Mouse (Mus musculus) heart, embryonic 16.5 days (tissue): ENCODE data around the gene Frrs1l. TPM values are rescaled to one million over a fixed set of nuclear protein-coding genes. Genes with fewer than 3 reads are reported as not detected.

Source experiments
- ATAC-seq: fragments of 200-750 bp; cut with Nextera tagmentation; replicated peaks from 2 replicates; pipeline ENCODE4 v1.8.0; 2017; ENCODE audit warnings: moderate number of reproducible peaks; ENCODE audit not compliant: insufficient read depth, low FRiP score; ENCODE audit errors: extremely low read depth
- H3K27ac ChIP-seq: fragments of 300-500 bp; sonication (generic); 2 replicates; pipeline ENCODE4 v1.5.1; 2014; ENCODE audit warnings: mild to moderate bottlenecking, low read length, control low read depth, moderate library complexity
- H3K27me3 ChIP-seq: fragments of 300-500 bp; sonication (generic); 2 replicates; pipeline ENCODE4 v1.6.1; 2014; ENCODE audit warnings: low read length, mixed read lengths; ENCODE audit not compliant: control insufficient read depth, insufficient read depth
- H3K36me3 ChIP-seq: fragments of 300-500 bp; sonication (generic); 2 replicates; pipeline ENCODE4 v1.6.1; 2014; ENCODE audit not compliant: control insufficient read depth, insufficient read depth
- H3K4me1 ChIP-seq: fragments of 300-500 bp; sonication (generic); 2 replicates; pipeline ENCODE4 v1.6.1; 2014; ENCODE audit warnings: low read length, mixed read lengths; ENCODE audit not compliant: control insufficient read depth, insufficient read depth
- H3K4me2 ChIP-seq: fragments of 300-500 bp; sonication (generic); 2 replicates; pipeline ENCODE4 v1.6.1; 2014; ENCODE audit warnings: low read depth, mild to moderate bottlenecking, control low read depth, low read length
- H3K4me3 ChIP-seq: fragments of 300-500 bp; sonication (generic); 2 replicates; pipeline ENCODE4 v1.5.1; 2014; ENCODE audit warnings: mild to moderate bottlenecking, control low read depth, low read length
- H3K9ac ChIP-seq: fragments of 300-500 bp; sonication (generic); 2 replicates; pipeline ENCODE4 v1.6.1; 2014; ENCODE audit warnings: low read length, control low read depth
- H3K9me3 ChIP-seq: fragments of 300-500 bp; sonication (generic); replicated peaks from 2 replicates; pipeline ENCODE4 v1.6.1; 2016; ENCODE audit warnings: low read length; ENCODE audit not compliant: control insufficient read depth
- WGBS: fragments of 180-500 bp; shearing (Covaris S2); extraction: QIAGEN DNeasy Blood & Tissue Kit; methylation state at CpG from one replicate; pipeline ENCODE4 v1.1.7; 2014; 5-methylcytosine and 5-hydroxymethylcytosine counted together
- polyA plus RNA-seq: library from polyadenylated mRNA; unstranded; fragments of >200 nt; fragmentation: Nextera tagmentation; extraction: Ambion mirVana; gene quantifications from 2 replicates; pipeline ENCODE4 v1.2.1, GENCODE M21; 2015

Frrs1l gene
- polyA plus RNA-seq, 1 experiment from 2014 or later, result 0.14 TPM

DNA sequence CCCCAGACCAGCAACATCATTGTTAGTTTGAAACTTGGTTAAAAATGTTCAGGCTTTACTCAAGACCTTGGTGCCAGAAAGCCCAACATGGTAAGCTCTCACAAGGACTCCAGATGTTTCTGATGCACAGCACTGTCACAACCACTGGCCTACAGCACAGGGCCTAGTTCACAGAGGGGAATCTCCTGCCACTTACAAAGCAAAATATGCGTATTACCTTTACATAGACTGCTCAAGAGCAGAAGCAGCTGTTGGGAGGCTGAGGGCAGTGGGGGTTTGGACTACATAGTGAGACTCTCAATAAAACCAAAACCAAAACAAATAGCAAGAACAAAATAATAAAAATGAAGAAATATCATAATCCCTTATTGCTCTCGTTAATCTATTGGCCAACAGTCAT, 11.2 kb upstream of the Frrs1l start:
- no peaks in the 10 kb centered on the region for H3K36me3 ChIP-seq
- H3K9me3 ChIP-seq, result peaks cover 3% of the 10 kb centered on the region; the same call in 1 of the 2 replicates
- H3K4me2 ChIP-seq, result no peak overlapping the region
- no peaks in the 10 kb centered on the region for H3K27me3 ChIP-seq
- H3K27ac ChIP-seq, result no peak overlapping the region
- WGBS, result 84% methylated on average over 2 of the region's 2 CpGs
- no peak overlapping the region for H3K4me3 ChIP-seq
- H3K9ac ChIP-seq, result no peak overlapping the region
- no peaks in the 10 kb centered on the region for H3K4me1 ChIP-seq
- no peak for ATAC-seq

GRCm38 (mm10) chr4:56993331-56993730, 3.1 kb upstream of the Frrs1l start:
- H3K9me3 ChIP-seq, result peaks cover 8% of the 10 kb centered on the region
- no peaks in the 10 kb centered on the region for H3K4me1 ChIP-seq
- H3K4me2 ChIP-seq, result no peak overlapping the region
- no peak for ATAC-seq
- H3K4me3 ChIP-seq, result no peak overlapping the region
- no peaks in the 10 kb centered on the region for H3K36me3 ChIP-seq
- no peak overlapping the region for H3K27ac ChIP-seq
- no peak overlapping the region for H3K9ac ChIP-seq
- 72% methylated on average over 7 of the region's 7 CpGs for WGBS
- H3K27me3 ChIP-seq, result peaks cover 28% of the 10 kb centered on the region

DNA sequence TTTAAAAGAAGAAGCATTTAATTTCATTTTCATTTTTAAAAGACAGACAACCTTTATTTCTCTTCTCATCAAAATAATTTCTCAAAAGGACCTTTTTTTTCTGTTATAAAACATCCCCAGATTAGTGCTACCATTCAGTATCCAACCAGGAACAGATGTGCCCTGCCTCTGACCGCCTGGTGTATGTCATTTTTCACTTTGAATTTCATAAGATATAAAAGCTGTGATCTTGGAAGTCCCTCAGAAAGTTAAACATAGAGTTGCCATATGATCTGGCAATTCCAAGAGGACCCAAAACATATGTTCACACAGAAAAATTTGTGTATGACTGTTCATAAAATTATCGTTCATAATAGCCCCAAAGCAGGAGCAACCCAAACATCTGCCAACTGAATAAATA, 1.8 kb upstream of the Frrs1l start:
- Histone ChIP-seq H3K4me1 (no peaks in the 10 kb centered on the region), H3K4me2 (no peak overlapping the region), H3K27me3 (peaks cover 32% of the 10 kb centered on the region), H3K4me3 (no peak overlapping the region), H3K9ac (no peak overlapping the region), H3K36me3 (no peaks in the 10 kb centered on the region), H3K27ac (no peak overlapping the region), H3K9me3 (peaks cover 9% of the 10 kb centered on the region)
- ATAC-seq, result no peak
- WGBS, result 75% methylated on average over 2 of the region's 2 CpGs

- H3K9me3 ChIP-seq, result peaks cover 4% of the 10 kb centered on the region
- H3K4me1 ChIP-seq, result no peaks in the 10 kb centered on the region
- H3K36me3 ChIP-seq, result no peaks in the 10 kb centered on the region
- peaks cover 32% of the 10 kb centered on the region for H3K27me3 ChIP-seq
- peak overlapping the region; percentile 70 for H3K9ac ChIP-seq
- peak overlapping the region; percentile 91 for H3K4me2 ChIP-seq
- WGBS, result 7% methylated on average over 45 of the region's 45 CpGs
- H3K27ac ChIP-seq, result no peak overlapping the region
- peak overlapping the region; percentile 66 for H3K4me3 ChIP-seq
- ATAC-seq, result no peak
Observed at GRCm38 (mm10) chr4:56989431-56990214, 568 bp downstream of the Frrs1l start.

- 48% methylated on average over 7 of the region's 7 CpGs for WGBS
- Histone ChIP-seq H3K27ac (no peak overlapping the region), H3K27me3 (no peaks in the 10 kb centered on the region), H3K4me2 (no peak overlapping the region), H3K4me1 (0 out of 2 replicates have a peak, but pooled peaks cover 4% of the 10 kb centered on the region), H3K4me3 (no peak overlapping the region), H3K9me3 (no peaks in the 10 kb centered on the region), H3K9ac (no peak overlapping the region), H3K36me3 (no peaks in the 10 kb centered on the region)
- no peak for ATAC-seq
Observed at GRCm38 (mm10) chr4:56965586-56966179, 24.5 kb downstream of the Frrs1l start.

- Histone ChIP-seq H3K27me3 (no peaks in the 10 kb centered on the region), H3K4me1 (0 out of 2 replicates have a peak, but pooled peaks cover 4% of the 10 kb centered on the region), H3K4me2 (no peak overlapping the region), H3K27ac (no peak overlapping the region), H3K9ac (no peak overlapping the region), H3K36me3 (no peaks in the 10 kb centered on the region), H3K9me3 (no peaks in the 10 kb centered on the region), H3K4me3 (no peak overlapping the region)
- WGBS, result 85% methylated on average over 6 of the region's 6 CpGs
- ATAC-seq, result no peak
Observed at GRCm38 (mm10) chr4:56963687-56964086, 26.5 kb downstream of the Frrs1l start.

DNA sequence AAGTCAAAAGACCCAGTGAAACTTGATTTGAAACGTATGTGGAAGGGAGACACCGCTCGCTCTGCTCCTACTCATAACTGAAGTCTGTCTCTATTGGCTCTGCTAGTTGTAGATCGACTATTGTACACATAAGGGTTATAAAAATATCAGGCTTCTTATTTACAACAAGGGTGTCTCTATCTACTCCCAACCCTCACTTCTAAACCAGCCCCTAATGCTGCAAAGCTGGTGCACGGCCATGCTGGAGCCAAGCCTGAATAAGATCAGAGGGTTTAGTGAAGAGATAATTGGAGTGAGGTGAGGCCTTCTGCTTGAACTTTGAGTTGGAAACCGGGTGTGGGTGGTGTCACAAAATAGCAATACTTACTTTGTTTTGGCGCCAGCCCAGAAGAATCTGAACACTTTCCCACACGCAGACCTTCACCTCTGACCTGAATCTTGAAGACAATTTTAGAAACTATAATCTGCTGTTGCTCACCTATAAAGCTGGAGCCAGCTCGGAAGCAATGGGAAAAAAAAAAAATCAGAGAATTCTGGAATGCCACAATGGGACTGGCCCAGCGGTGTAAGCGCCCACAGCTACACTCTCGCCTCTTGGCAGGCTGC, 28.8 kb downstream of the Frrs1l start:
- Histone ChIP-seq H3K9ac (no peak overlapping the region), H3K36me3 (no peaks in the 10 kb centered on the region), H3K4me2 (no peak overlapping the region), H3K27me3 (no peaks in the 10 kb centered on the region), H3K4me1 (peaks cover 13% of the 10 kb centered on the region), H3K4me3 (no peak overlapping the region), H3K27ac (no peak overlapping the region), H3K9me3 (no peaks in the 10 kb centered on the region)
- 49% methylated on average over 12 of the region's 12 CpGs for WGBS
- no peak for ATAC-seq

DNA sequence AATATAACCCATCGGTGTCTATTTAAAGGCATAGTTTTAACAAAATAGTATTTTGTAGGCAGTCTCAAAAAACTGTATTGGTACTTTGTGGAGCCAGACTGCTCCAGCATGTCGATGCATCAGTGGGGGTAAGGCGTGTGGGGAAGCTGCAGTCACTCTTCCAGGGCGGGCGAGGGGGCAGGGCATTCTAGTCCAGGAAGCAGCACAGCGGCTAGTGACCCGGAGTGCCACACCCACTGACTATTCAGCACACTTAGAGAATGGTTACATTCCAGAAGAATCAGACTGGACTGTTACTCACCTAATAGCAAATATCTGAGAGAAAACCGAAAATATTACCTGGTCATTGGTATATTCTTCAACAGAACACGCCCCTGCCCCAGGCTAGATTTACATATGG, 32.7 kb downstream of the Frrs1l start:
- 0 out of 2 replicates have a peak, but pooled peaks have one; percentile 41 for ATAC-seq
- Histone ChIP-seq H3K4me1 (peaks cover 15% of the 10 kb centered on the region), H3K4me2 (no peak overlapping the region; the same call in 1 of the 2 replicates), H3K9me3 (no peaks in the 10 kb centered on the region), H3K4me3 (no peak overlapping the region), H3K9ac (no peak overlapping the region), H3K27ac (no peak overlapping the region), H3K27me3 (no peaks in the 10 kb centered on the region), H3K36me3 (no peaks in the 10 kb centered on the region)
- WGBS, result 32% methylated on average over 9 of the region's 9 CpGs

GRCm38 (mm10) chr4:56953235-56953634, 37.0 kb downstream of the Frrs1l start:
- ATAC-seq, result no peak
- WGBS, result 64% methylated on average over 6 of the region's 6 CpGs

More at GRCm38 (mm10) chr4:56953235-56953634, 37.0 kb downstream of the Frrs1l start:
- no peak overlapping the region for H3K4me3 ChIP-seq
- H3K9me3 ChIP-seq, result no peaks in the 10 kb centered on the region
- peaks cover 11% of the 10 kb centered on the region for H3K4me1 ChIP-seq
- H3K27ac ChIP-seq, result no peak overlapping the region
- no peak overlapping the region for H3K9ac ChIP-seq
- no peaks in the 10 kb centered on the region for H3K36me3 ChIP-seq
- H3K27me3 ChIP-seq, result no peaks in the 10 kb centered on the region
- no peak overlapping the region for H3K4me2 ChIP-seq
